Mouse (Mus musculus): ENCODE results near the gene Hnrnpul2. TPM values are rescaled to one million over a fixed set of nuclear protein-coding genes. Genes with fewer than 3 reads are reported as not detected.

Hnrnpul2 gene
- polyA plus RNA-seq, 1 experiment: 78.5 TPM

DNA sequence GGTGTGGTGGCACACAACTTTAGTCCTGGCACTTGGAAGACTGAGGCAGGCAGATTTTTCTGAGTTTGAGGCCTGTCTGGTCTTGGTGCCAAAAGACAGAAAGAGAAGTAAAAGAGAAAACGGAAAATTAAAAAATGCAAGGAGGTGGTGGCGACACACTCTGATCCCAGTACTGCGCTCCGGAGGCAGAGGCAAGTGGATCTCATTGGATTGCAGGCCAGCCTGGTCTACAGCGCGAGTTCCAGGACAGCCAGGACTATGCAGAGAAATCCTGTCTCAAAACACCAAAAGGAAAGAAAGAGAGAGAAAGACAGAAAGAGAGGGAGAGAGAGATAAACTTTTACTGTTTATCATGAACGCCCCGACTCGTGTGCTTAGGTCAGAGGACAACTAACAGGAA lies 51.0 kb downstream of the Hnrnpul2 start:
- H3K4me1 ChIP-seq (ENCODE audit: control insufficient read depth, insufficient read depth, low read length): no peaks in the 10 kb centered on the region
- H3K4me3 ChIP-seq (ENCODE audit: insufficient read depth, low read length): peak overlapping the region; percentile 60
- no peak for TF ChIP-seq CTCF (IDR thresholded peaks at IDR 0.05; ENCODE audit: extremely low read depth, insufficient read depth, low read length)
- no peak for TF ChIP-seq POLR2A (IDR thresholded peaks at IDR 0.05; ENCODE audit: extremely low read depth, insufficient read depth, low read length)
- H3K27ac ChIP-seq (ENCODE audit: insufficient read depth, low read length): peak overlapping the region; percentile 8; the same call in 1 of the 2 replicates

- Histone ChIP-seq H3K4me1 (ENCODE audit: control insufficient read depth, insufficient read depth, low read length) (no peaks in the 10 kb centered on the region), H3K27ac (ENCODE audit: insufficient read depth, low read length) (peak within 1 kb of the TSS; percentile 49), H3K4me3 (ENCODE audit: insufficient read depth, low read length) (peak within 1 kb of the TSS; percentile 60)
- TF ChIP-seq POLR2A (IDR thresholded peaks at IDR 0.05; ENCODE audit: extremely low read depth, insufficient read depth, low read length): no peak; the same call in 1 of the 2 replicates
- no peak for TF ChIP-seq CTCF (IDR thresholded peaks at IDR 0.05; ENCODE audit: extremely low read depth, insufficient read depth, low read length)
These were observed 51.7 kb downstream of the Hnrnpul2 start, which contains the start of gene Ubxn1 for GRCm38 (mm10) chr19:8871267-8872186. Gene Ubxn1, plus strand, starts transcription at chr19:8871496.

DNA sequence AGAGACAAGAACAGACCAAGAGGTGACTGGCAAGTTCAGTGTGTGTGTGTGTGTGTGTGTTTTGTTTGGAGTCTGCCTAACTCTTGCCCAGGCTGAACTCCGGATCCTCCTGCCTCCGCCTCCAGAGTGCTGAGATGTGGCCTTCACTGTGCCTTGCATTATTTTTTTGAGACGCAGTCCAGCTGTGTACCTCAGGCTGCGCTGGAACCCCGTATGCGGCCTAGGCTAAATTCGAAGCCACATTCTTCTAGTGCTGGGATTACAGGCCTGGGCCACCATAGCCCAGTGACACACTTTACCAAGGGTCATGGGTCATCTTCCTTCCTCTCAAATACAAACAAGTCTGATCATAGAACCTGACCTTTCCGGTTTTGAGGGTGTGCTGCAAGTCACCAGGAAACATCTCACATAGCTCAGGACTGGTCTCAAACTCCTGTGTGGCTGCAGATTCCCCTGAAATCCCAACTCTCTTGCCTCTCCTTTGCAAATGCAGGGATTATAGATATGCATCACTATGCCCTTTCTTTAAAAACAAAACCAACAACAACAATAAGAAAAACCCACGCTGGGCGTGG lies 52.5 kb downstream of the Hnrnpul2 start:
- TF ChIP-seq CTCF (IDR thresholded peaks at IDR 0.05; ENCODE audit: extremely low read depth, insufficient read depth, low read length): no peak
- TF ChIP-seq POLR2A (IDR thresholded peaks at IDR 0.05; ENCODE audit: extremely low read depth, insufficient read depth, low read length): no peak
- peak overlapping the region; percentile 60 for H3K4me3 ChIP-seq (ENCODE audit: insufficient read depth, low read length)
- H3K27ac ChIP-seq (ENCODE audit: insufficient read depth, low read length): no peak overlapping the region

GRCm38 (mm10) chr19:8875031-8875430 lies 55.2 kb downstream of the Hnrnpul2 start:
- no peak overlapping the region for H3K4me3 ChIP-seq (ENCODE audit: insufficient read depth, low read length)
- no peak overlapping the region for H3K27ac ChIP-seq (ENCODE audit: insufficient read depth, low read length)
- H3K4me1 ChIP-seq (ENCODE audit: control insufficient read depth, insufficient read depth, low read length): peaks cover 2% of the 10 kb centered on the region
- TF ChIP-seq POLR2A (IDR thresholded peaks at IDR 0.05; ENCODE audit: extremely low read depth, insufficient read depth, low read length) (no peak), CTCF (IDR thresholded peaks at IDR 0.05; ENCODE audit: extremely low read depth, insufficient read depth, low read length) (no peak)

More for the DNA sequence above, 52.5 kb downstream of the Hnrnpul2 start:
- H3K4me1 ChIP-seq (ENCODE audit: control insufficient read depth, insufficient read depth, low read length): no peaks in the 10 kb centered on the region

DNA sequence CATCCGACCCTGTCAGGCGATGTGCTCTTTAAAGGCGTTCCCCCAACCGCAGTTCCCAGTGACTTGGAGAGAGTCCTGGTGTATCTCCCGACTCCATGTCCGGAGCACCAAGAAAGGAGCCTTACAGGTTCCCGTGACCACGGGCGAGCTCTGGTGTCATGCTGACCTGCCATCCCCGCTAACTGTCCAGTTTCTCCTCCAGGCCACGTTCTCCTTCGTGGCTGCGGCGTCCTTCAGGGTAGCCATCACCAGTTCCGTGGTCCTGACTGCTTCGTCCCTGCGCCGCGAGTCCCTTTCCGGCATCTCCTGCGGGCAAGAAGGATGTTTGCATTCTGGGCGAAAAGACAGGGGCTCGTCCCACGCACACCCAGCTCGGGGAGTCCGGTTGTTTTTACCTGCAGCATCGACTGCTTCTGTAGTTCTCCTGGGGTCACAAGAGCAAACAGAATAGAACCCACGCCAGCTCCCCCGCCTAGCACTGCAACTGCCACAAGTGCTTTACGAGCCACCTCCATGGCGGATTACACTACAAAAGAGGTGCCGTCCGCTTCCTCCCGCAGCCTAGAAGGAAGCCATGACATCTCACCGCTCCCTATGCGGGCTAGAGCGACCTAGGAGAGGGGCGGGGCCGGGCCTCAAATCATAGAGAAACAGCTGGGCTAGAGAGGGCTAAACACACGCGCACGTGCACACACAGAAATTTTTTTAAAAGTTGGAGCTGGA lies 60.7 kb downstream of the Hnrnpul2 start, which contains the start of gene Uqcc3:
Uqcc3 (minus strand) TSS at position 613 of the 723 bp plus-strand sequence.
- Histone ChIP-seq H3K4me1 (ENCODE audit: control insufficient read depth, insufficient read depth, low read length) (peaks cover 3% of the 10 kb centered on the region), H3K27ac (ENCODE audit: insufficient read depth, low read length) (peak within 1 kb of the TSS; percentile 79), H3K4me3 (ENCODE audit: insufficient read depth, low read length) (peak within 1 kb of the TSS; percentile 94)
- peak; percentile 81; the same call in 1 of the 2 replicates for TF ChIP-seq POLR2A (IDR thresholded peaks at IDR 0.05; ENCODE audit: extremely low read depth, insufficient read depth, low read length)
- no peak for TF ChIP-seq CTCF (IDR thresholded peaks at IDR 0.05; ENCODE audit: extremely low read depth, insufficient read depth, low read length)

GRCm38 (mm10) chr19:8881034-8881392 lies 61.2 kb downstream of the Hnrnpul2 start:
- H3K4me1 ChIP-seq (ENCODE audit: control insufficient read depth, insufficient read depth, low read length): peaks cover 3% of the 10 kb centered on the region
- H3K4me3 ChIP-seq (ENCODE audit: insufficient read depth, low read length): peak overlapping the region; percentile 94
- TF ChIP-seq CTCF (IDR thresholded peaks at IDR 0.05; ENCODE audit: extremely low read depth, insufficient read depth, low read length) (no peak), POLR2A (IDR thresholded peaks at IDR 0.05; ENCODE audit: extremely low read depth, insufficient read depth, low read length) (no peak)
- H3K27ac ChIP-seq (ENCODE audit: insufficient read depth, low read length): no peak overlapping the region

- Histone ChIP-seq H3K4me1 (ENCODE audit: control insufficient read depth, insufficient read depth, low read length) (peaks cover 3% of the 10 kb centered on the region), H3K4me3 (ENCODE audit: insufficient read depth, low read length) (no peak within 1 kb of the TSS), H3K27ac (ENCODE audit: insufficient read depth, low read length) (no peak within 1 kb of the TSS)
- TF ChIP-seq CTCF (IDR thresholded peaks at IDR 0.05; ENCODE audit: extremely low read depth, insufficient read depth, low read length) (no peak), POLR2A (IDR thresholded peaks at IDR 0.05; ENCODE audit: extremely low read depth, insufficient read depth, low read length) (no peak)
These were observed 63.8 kb downstream of the Hnrnpul2 start, which contains the start of the genes Lbhd1 and Gm49403 for GRCm38 (mm10) chr19:8883616-8884015. Gene Lbhd1, plus strand, starts transcription at chr19:8883732. Gene Gm49403, plus strand, starts transcription at chr19:8883930.

Other genes with a start within 250 kb of the Hnrnpul2 start
- gene Slc22a8, start 228.8 kb upstream of the Hnrnpul2 start, polyA plus RNA-seq (2012; rRNA removed): 23.4 and 23.9 TPM in 2 replicates
- 5.9 and 6.5 TPM in 2 replicates for gene Slc22a6, start 202.0 kb upstream of the Hnrnpul2 start, polyA plus RNA-seq (2012; rRNA removed)
- gene Chrm1, start 156.2 kb upstream of the Hnrnpul2 start, polyA plus RNA-seq (2012; rRNA removed): 109 and 117 TPM in 2 replicates
- gene Slc3a2, start 96.6 kb upstream of the Hnrnpul2 start, polyA plus RNA-seq (2012; rRNA removed): 200 TPM in 2 replicates
- gene Wdr74, start 84.2 kb upstream of the Hnrnpul2 start, polyA plus RNA-seq (2012; rRNA removed): 50.2 and 51.3 TPM in 2 replicates
- gene 1700092M07Rik, start 79.3 kb upstream of the Hnrnpul2 start, polyA plus RNA-seq (2012; rRNA removed): 0.59 TPM in 1 of 2 replicates, not detected in the other
- 106 and 109 TPM in 2 replicates for gene Stx5a, start 78.6 kb upstream of the Hnrnpul2 start, polyA plus RNA-seq (2012; rRNA removed)
- 121 and 127 TPM in 2 replicates for gene Nxf1, start 62.9 kb upstream of the Hnrnpul2 start, polyA plus RNA-seq (2012; rRNA removed)
- 134 and 142 TPM in 2 replicates for gene Tmem223, start 49.0 kb upstream of the Hnrnpul2 start, polyA plus RNA-seq (2012; rRNA removed)
- 18.7 and 18.8 TPM in 2 replicates for gene Tmem179b, start 45.5 kb upstream of the Hnrnpul2 start, polyA plus RNA-seq (2012; rRNA removed)
- 15.1 and 15.5 TPM in 2 replicates for gene Taf6l, start 33.6 kb upstream of the Hnrnpul2 start, polyA plus RNA-seq (2012; rRNA removed)
- 177 and 184 TPM in 2 replicates for gene Polr2g, start 21.4 kb upstream of the Hnrnpul2 start, polyA plus RNA-seq (2012; rRNA removed)
- 4.0 TPM in 2 replicates for gene Zbtb3, start 17.5 kb upstream of the Hnrnpul2 start, polyA plus RNA-seq (2012; rRNA removed)
- 29.0 and 29.5 TPM in 2 replicates for gene Ttc9c, start 677 bp upstream of the Hnrnpul2 start, polyA plus RNA-seq (2012; rRNA removed)
- gene AC129217.1, start 9.8 kb downstream of the Hnrnpul2 start, polyA plus RNA-seq (2012; rRNA removed): not detected in 2 replicates
- gene Bscl2, start 17.5 kb downstream of the Hnrnpul2 start, polyA plus RNA-seq (2012; rRNA removed): 135 and 137 TPM in 2 replicates
- 275 and 293 TPM in 2 replicates for gene Gng3, start 19.2 kb downstream of the Hnrnpul2 start, polyA plus RNA-seq (2012; rRNA removed)
- 1.0 and 1.3 TPM in 2 replicates for gene Lrrn4cl, start 30.8 kb downstream of the Hnrnpul2 start, polyA plus RNA-seq (2012; rRNA removed)
- 108 and 118 TPM in 2 replicates for gene Ubxn1, start 51.5 kb downstream of the Hnrnpul2 start, polyA plus RNA-seq (2012; rRNA removed)
- gene Uqcc3, start 60.9 kb downstream of the Hnrnpul2 start, polyA plus RNA-seq (2012; rRNA removed): 70.1 and 77.2 TPM in 2 replicates
- 3.4 and 4.2 TPM in 2 replicates for gene Lbhd1, start 63.7 kb downstream of the Hnrnpul2 start, polyA plus RNA-seq (2012; rRNA removed)
- not detected in 2 replicates for gene Gm49403, start 63.9 kb downstream of the Hnrnpul2 start, polyA plus RNA-seq (2012; rRNA removed)
- gene 1810009A15Rik, start 68.8 kb downstream of the Hnrnpul2 start, polyA plus RNA-seq (2012; rRNA removed): 40.1 and 41.3 TPM in 2 replicates
- not detected in 2 replicates for gene Gm49416, start 68.9 kb downstream of the Hnrnpul2 start, polyA plus RNA-seq (2012; rRNA removed)
- 16.1 and 16.7 TPM in 2 replicates for gene Ints5, start 73.0 kb downstream of the Hnrnpul2 start, polyA plus RNA-seq (2012; rRNA removed)
- gene Ganab, start 78.1 kb downstream of the Hnrnpul2 start, polyA plus RNA-seq (2012; rRNA removed): 87.5 and 89.8 TPM in 2 replicates
- gene B3gat3, start 100.4 kb downstream of the Hnrnpul2 start, polyA plus RNA-seq (2012; rRNA removed): 222 and 224 TPM in 2 replicates
- 8.0 and 9.2 TPM in 2 replicates for gene Rom1, start 109.3 kb downstream of the Hnrnpul2 start, polyA plus RNA-seq (2012; rRNA removed)
- gene Eml3, start 109.5 kb downstream of the Hnrnpul2 start, polyA plus RNA-seq (2012; rRNA removed): 12.8 and 13.2 TPM in 2 replicates
- gene Mta2, start 121.9 kb downstream of the Hnrnpul2 start, polyA plus RNA-seq (2012; rRNA removed): 24.6 and 25.2 TPM in 2 replicates
- gene Tut1, start 133.8 kb downstream of the Hnrnpul2 start, polyA plus RNA-seq (2012; rRNA removed): 20.0 and 22.8 TPM in 2 replicates
- gene Eef1g, start 147.0 kb downstream of the Hnrnpul2 start, polyA plus RNA-seq (2012; rRNA removed): 286 and 289 TPM in 2 replicates
- 6.7 and 7.7 TPM in 2 replicates for gene Ahnak, start 169.3 kb downstream of the Hnrnpul2 start, polyA plus RNA-seq (2012; rRNA removed)

Measured in cortical plate, adult 2 months (tissue).